Mouse (Mus musculus) heart, adult 8-10 months (tissue): ENCODE results near the gene Slc25a48. TPM values are rescaled to one million over a fixed set of nuclear protein-coding genes. Genes with fewer than 3 reads are reported as not detected.

ENCODE experiments used
- DNase-seq: peaks from one replicate; pipeline ENCODE4 v3.0.0; 2022; ENCODE audit warnings: low spot score
- total RNA-seq, 4 experiments: library from RNA; stranded (reverse); gene quantifications; 2 replicates each; pipeline ENCODE4 v1.2.4; 2022

Slc25a48 gene
- total RNA-seq, 4 experiments from 2014 or later, result 0.26 TPM; not detected in 3

- no peak for DNase-seq
Observed at GRCm38 (mm10) chr13:56449239-56450030, 11.3 kb downstream of the Slc25a48 start.

- DNase-seq, result no peak
Observed at GRCm38 (mm10) chr13:56450035-56450434, 11.9 kb downstream of the Slc25a48 start.

- DNase-seq, result no peak
Observed at GRCm38 (mm10) chr13:56458001-56458400, 19.8 kb downstream of the Slc25a48 start.

- DNase-seq, result no peak
Observed at GRCm38 (mm10) chr13:56461460-56461859, 23.3 kb downstream of the Slc25a48 start.

- DNase-seq, result no peak
Observed at GRCm38 (mm10) chr13:56462791-56463190, 24.6 kb downstream of the Slc25a48 start.

- DNase-seq, result no peak
Observed at GRCm38 (mm10) chr13:56463261-56463660, 25.1 kb downstream of the Slc25a48 start.

- DNase-seq, result no peak
Observed at GRCm38 (mm10) chr13:56463750-56464149, 25.6 kb downstream of the Slc25a48 start.

GRCm38 (mm10) chr13:56467786-56468185, 29.6 kb downstream of the Slc25a48 start:
- DNase-seq, result no peak

GRCm38 (mm10) chr13:56468536-56468935, 30.4 kb downstream of the Slc25a48 start:
- no peak for DNase-seq

GRCm38 (mm10) chr13:56471211-56471610, 33.1 kb downstream of the Slc25a48 start:
- DNase-seq, result no peak

- no peak for DNase-seq
Observed at GRCm38 (mm10) chr13:56471951-56472350, 33.8 kb downstream of the Slc25a48 start.

GRCm38 (mm10) chr13:56472661-56473060, 34.5 kb downstream of the Slc25a48 start:
- DNase-seq, result no peak

GRCm38 (mm10) chr13:56475363-56475762, 37.2 kb downstream of the Slc25a48 start:
- peak; percentile 36 for DNase-seq

- no peak for DNase-seq
Observed at GRCm38 (mm10) chr13:56476790-56477189, 38.6 kb downstream of the Slc25a48 start.

GRCm38 (mm10) chr13:56477271-56477670, 39.1 kb downstream of the Slc25a48 start:
- no peak for DNase-seq

GRCm38 (mm10) chr13:56478027-56478426, 39.9 kb downstream of the Slc25a48 start:
- no peak for DNase-seq

- DNase-seq, result no peak
Observed at GRCm38 (mm10) chr13:56482146-56482545, 44.0 kb downstream of the Slc25a48 start, which contains the start of gene Il9. Gene Il9, minus strand, starts transcription at chr13:56482246.

GRCm38 (mm10) chr13:56488012-56488411, 49.9 kb downstream of the Slc25a48 start:
- DNase-seq, result no peak

GRCm38 (mm10) chr13:56494440-56494839, 56.3 kb downstream of the Slc25a48 start:
- DNase-seq, result no peak

- DNase-seq, result no peak
Observed at GRCm38 (mm10) chr13:56500132-56500531, 62.0 kb downstream of the Slc25a48 start.

- no peak for DNase-seq
Observed at GRCm38 (mm10) chr13:56500636-56501035, 62.5 kb downstream of the Slc25a48 start.

- DNase-seq, result no peak
Observed at GRCm38 (mm10) chr13:56501866-56502420, 63.8 kb downstream of the Slc25a48 start.

GRCm38 (mm10) chr13:56506871-56507496, 68.8 kb downstream of the Slc25a48 start:
- DNase-seq, result no peak
